Mouse (Mus musculus): ENCODE data around the gene Jazf1. TPM values are rescaled to one million over a fixed set of nuclear protein-coding genes. Genes with fewer than 3 reads are reported as not detected.

The Jazf1 gene
- total RNA-seq, 2 experiments from 2014 or later, result 0.77 to 0.94 TPM

DNA sequence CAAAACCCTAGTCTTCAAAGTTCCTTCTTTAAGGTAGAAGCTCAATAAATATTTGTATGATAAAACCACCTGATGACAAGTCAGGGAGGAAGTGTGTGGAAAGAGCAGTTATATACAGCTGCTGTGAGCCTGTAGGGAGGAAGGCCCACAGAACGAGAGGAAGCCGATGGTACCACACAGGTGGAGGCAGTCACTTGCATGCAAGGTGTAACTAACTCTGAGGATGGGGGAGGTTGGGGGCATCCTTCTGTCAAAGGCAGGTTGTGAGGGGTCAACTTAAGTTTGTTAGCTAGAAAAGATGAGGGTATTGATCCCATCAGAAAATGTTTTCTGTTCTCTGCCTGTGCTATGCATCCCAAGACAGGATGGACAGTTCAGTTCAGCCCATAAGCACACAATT is 200.1 kb downstream of the Jazf1 start:
- no peak for DNase-seq
- intact Hi-C loops (cut with DNase I), result no loop called here

DNA sequence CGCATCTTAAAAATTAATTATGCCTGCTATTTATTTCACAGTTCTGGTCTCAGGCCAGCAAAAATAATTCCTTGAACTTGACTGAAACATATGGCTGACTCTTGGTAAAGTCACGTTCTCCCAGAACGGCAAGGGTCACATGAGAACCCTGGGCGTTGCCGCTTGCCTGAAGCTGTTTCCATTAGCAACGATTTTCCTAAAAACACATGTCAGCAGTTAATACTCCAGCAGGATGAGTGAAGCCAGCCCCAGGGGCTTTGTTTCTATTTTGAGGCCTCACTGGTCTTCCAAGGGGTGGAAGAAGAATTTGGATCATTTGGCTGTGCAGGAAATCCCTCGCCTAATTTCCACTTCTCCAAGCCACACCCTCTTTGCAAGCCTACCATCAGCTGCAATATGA is 206.5 kb downstream of the Jazf1 start:
- intact Hi-C loops (cut with DNase I), result no loop called here
- DNase-seq, result peak; percentile 42 to 60

DNA sequence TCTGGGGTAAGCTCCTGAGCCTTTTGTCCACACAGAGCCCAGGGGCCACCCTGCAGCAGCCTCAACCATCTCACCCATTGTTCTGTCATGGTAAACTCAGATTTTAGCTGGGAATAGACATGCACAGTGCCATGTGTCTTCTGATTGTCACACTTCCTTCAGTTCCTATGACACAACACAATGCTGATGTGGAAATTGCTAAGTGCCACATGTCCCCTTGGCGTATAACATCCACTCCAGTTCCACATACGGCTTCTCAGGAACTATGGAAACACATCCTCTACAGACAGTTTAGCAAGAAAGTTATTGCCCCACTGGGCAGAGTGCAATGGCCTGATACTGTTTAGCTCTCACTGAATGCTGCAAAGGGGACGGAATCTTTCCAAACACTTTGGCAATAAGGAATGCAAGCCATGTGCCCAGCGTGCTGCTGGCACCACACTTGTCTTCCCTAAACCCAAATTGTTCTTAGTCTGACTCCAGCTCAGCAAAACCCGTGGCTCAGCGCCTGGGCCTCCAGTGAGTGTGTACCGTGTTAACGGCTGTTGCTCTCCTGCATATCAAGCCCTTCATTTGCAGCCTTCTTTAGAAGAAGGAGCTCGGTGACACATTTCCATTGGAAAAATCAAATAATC is 207.1 kb downstream of the Jazf1 start:
- intact Hi-C loops (cut with DNase I), result no loop called here
- DNase-seq, result no peak

DNA sequence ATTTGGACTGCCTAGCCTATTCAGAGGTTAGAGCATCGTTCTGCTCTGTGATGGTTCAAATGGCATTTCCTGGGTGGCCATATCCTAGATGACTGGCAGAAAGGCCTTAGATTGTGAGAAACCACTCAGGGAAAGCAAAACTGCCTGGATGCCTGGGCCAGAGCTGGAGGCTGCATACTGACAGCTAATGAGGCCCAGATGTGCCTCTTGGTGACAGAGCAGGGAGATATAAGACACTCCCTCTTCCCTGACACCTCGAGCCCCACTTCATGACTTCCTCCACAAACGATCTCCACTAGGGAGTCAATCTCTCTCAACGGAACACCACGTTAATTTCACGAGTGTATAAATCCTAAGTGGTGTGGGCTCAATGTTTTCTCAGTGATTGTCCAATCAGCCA is 207.7 kb downstream of the Jazf1 start:
- no peak for DNase-seq
- intact Hi-C loops (cut with DNase I), result no loop called here

DNA sequence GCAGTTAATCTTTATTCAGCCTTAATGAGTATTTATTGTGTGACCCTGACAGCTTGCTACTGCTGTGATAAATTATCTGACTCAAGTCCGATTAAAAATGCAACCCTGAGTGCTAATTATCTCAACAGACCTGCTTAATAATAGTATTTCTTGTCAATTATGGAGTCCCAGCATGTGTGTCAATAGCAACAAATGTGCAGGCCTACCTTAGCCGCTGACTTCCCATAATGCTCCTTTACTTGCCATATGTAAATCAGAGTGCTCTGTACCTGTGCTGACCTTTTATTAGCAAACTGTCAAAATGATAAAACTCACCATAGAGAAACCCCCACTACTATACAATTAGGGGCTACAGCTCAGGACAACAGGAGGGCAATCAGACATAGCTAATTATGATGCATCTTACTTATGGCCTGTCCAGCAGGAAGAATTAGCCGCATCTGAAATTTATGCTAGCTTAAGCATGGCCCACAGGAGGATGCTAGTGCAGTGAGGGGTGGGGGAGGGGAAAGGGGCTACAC is 209.5 kb downstream of the Jazf1 start:
- intact Hi-C loops (cut with DNase I), result no loop called here
- DNase-seq, result no peak

DNA sequence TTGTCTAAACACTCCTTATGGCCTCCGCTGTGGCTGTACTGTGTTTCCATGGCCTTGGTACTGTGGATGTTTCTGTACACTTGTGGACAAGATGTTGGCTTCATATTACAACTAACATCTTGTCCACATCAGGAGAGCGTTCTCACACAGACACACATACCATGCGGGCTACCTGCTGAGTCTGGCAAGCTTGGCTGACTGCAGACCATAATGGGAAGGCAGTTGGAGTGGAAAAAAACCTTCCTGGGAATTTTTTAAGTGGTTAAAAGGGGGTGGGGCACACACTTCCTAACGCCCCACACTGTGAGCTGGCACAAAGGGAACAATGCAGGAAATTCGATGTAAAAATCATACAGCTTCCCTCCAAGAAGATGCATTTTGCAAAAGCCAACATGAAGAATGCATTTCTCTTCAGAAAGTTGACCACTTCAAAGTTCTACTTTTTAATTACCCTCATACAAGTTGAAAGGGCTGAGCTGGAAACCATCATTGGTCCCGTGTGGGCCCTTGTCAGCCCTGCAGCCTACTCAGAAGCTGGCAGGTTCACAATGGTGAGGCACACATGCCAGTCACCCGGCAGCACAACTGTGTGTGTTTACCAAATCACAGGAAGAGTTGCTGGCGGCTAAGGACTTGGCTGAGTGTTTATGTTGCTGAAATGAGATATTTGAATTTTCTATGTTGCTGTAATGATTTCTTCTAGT is 215.9 kb downstream of the Jazf1 start:
- no peak for DNase-seq
- intact Hi-C loops (cut with DNase I), result no loop called here

DNA sequence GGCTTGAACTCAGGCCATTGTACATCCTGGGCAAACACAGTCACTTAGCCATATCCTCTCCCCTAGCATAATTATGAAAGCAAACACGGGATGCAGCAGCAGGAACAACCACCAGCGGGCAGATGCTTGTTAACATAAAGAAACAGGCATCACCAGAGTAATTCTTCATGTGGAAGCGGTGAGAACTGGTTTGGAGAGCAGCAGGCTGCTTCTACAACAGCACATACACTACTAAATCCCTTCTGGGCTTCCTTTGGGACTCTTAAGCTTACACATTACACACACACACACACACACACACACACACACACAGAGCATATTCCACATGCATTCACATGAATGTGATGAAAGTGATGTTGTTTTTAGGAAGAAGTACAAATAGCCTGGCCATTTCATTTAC is 216.5 kb downstream of the Jazf1 start:
- no peak for DNase-seq
- intact Hi-C loops (cut with DNase I), result no loop called here

DNA sequence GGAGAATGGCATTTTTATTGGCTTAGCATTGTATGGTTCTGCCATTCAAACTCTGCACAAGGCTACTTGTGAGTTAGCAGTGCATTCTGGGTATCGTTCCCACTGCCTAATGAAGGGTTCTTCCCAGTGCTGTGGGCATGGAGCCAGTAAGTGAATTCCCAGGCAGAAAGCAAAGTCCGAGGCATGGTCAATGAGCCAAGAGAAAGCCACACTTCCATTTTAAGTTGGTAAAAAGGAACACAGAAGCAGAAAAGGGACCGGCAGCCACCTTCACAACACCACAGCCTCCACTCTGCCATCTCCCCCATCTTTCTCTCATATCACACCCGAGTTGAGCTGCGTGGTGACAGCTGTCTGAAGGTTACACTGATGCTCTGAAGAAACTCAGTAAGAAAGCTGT is 217.4 kb downstream of the Jazf1 start:
- intact Hi-C loops (cut with DNase I), result no loop called here
- peak; percentile 50 to 68 for DNase-seq

DNA sequence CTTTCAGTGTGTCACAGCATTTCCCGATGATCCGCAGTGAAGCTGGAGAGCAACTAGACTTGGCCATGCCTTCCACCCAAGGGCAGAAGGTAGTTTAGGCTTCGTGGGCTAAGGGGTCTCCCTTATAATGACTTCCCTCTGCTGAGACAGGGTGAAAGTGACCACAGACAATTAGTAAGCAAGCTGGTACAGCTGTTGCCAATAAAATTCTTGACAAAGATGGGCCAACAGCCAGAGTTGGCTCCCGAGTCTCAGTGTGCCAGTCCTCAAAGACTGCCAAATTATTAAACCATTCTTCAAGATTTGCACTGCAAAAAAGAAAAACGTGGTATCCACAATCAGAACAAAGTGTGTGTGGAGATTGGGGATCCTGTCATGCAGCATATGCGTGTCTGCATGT is 220.2 kb downstream of the Jazf1 start:
- intact Hi-C loops (cut with DNase I), result no loop called here
- DNase-seq, result no peak

DNA sequence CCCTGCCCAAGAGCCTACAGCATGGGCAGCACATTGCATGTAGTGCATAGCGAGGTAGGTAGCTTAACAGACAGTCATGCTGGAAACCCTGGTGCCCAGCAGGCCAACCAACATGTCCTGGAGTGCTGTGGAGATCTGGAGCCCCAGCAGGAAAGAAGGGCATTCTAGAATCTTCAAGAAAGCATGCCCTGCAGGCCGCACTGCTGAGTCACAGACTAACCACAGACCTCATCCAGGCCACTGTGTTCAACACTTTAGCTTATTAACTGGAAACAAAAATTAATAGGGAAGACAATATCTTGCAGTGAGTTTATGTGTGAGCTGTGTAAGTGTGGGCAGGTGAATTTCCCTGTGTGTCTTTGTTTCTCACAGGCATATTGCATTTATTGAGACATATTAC is 222.1 kb downstream of the Jazf1 start:
- no peak for DNase-seq
- intact Hi-C loops (cut with DNase I), result no loop called here

DNA sequence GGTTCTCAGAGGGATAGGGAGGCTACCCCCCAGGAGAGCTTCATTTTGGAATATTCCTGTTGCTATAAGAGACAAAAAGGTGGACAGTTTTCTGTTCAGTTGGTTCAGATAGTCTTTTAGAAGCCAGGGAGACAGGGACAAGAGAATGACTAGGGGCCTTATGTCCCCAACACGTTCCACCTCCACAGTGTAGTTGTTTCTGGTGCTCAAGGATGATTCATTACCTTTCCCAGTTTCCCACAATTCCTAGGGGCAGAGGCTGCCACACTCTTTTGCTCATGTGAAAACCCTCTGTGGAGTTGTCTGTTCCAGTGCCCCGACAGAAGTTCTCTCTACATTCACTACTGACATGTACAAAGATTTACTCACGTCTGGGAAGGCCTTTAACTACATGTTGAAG is 223.7 kb downstream of the Jazf1 start:
- DNase-seq, result no peak
- intact Hi-C loops (cut with DNase I), result no loop called here

DNA sequence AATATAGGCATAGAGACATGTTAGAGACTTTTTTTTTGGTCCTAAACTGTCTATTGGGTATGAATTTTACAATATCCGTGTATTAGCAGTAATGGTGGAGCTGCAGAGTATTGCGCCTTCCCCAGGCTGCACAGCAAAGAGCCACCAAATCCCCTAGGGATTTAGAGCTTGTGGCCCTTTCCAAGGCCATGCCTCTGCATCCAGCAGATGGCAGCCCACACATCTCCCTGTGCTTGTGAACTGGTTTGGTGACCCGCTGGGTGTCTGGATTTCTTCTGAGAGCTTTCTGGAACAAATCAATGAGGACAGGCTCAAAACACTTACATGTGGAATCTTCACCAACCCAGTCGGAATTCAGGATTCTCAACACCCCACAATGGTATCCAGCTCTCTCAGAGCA is 225.4 kb downstream of the Jazf1 start:
- intact Hi-C loops (cut with DNase I), result loop anchor here (2.0 kb wide), 1 partner anchor 78 kb away; no protein-coding TSS in a partner anchor
- DNase-seq, result no peak

DNA sequence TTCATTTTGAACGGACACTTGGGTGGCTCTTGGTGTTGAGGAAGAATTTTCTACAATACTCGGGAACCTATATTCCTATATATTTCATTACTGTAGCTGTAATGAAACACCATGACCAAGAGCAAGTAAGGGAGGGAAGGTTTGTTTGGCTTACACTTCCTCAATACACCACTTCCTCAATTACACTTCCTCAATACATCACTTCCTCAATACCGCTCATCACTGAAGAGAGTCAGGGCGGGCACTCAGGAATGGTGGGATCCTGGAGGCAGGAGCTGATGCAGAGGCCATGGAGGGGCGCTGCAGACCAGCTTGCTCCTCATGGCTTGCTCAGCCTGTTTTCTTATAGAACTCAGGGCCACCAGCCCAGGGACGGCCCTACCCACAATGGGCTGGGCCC is 225.8 kb downstream of the Jazf1 start:
- intact Hi-C loops (cut with DNase I), result loop anchor here (2.0 kb wide), 1 partner anchor 78 kb away; no protein-coding TSS in a partner anchor
- no peak for DNase-seq

DNA sequence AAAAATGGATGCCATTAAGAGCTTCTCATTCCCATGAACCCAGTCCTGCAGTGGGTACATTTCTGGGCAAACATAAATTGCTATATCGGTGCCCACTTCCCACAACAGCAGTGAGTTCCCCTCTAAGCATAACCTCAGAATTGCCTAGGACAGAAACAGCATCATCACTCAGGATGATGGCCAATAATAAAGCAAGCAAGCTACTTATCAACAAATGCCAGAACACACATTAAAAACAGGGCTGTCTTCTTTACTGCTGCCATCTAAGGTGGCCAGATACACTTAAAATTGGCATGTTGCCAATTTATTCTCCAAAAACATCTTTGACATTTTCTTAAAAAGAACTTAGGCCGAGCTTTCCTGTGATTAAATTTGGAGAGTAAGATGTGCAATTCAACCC is 226.8 kb downstream of the Jazf1 start:
- intact Hi-C loops (cut with DNase I), result loop anchor here (2.0 kb wide), 1 partner anchor 79 kb away; no protein-coding TSS in a partner anchor
- no peak for DNase-seq

DNA sequence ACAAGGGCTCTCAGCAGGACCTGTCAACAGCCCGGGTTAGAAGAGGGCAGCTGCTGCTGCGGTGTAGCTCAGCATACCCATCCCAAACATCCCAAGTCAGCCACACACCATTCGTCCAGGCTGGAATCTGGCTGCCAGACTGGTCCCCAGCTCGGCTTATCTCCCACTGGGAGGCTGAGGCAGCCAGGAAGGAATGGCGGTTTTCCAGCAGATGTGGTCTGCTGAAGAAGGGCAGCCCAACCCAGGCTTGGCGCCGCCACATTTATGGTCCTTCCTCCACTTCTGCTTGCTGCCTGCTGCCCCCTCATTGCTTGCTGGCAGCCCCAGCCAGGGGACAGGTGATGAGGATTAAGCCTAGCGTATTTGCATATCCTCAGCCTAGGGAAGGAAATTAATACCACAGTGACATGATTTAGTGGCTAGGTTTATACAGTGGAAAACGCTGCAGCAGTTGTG is 227.8 kb downstream of the Jazf1 start:
- intact Hi-C loops (cut with DNase I), result no loop called here
- DNase-seq, result peak in 1 of 2 experiments; percentile 32

DNA sequence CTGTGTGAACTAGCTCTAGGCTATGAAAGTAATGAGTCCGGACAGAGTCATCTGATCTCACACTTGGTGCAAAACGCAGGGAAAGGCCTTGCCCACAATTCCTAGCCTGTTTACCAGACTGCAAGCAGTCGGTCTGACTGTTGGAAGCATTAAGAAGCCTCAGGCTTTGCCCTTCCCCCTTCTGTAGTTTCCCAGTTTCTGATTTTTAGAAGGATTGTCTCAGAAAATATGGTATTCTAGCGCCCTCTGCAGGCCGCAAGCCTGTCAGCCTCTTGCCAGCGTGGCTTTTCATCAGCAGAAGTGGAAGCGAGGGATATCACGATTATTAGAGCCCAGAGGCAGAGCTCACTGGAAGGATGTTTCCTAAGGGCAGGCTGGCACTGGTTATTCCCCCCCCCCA is 229.7 kb downstream of the Jazf1 start:
- peak; percentile 81 to 82 for DNase-seq
- intact Hi-C loops (cut with DNase I), result loop anchor here (5.0 kb wide), 2 partner anchors 176 to 581 kb away; no protein-coding TSS in a partner anchor

DNA sequence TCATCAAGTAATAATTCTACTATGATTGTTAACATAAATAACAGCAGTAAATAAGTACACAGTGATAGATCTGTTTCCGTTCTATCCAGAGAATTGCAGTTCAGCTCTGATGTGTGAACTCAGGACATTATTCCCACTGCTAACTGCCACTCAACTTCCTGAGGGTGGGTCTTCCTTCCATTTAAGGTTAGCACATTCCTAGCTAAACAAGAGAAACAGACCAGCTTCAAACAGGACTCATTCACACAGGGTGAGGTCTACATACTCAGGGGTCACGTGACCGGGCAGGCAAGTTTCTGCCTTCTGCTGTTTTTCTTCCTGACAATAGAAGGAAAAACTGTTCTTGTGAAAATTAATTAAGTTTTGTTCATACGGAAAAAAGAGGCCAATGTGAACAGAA is 230.6 kb downstream of the Jazf1 start:
- DNase-seq, result no peak
- intact Hi-C loops (cut with DNase I), result loop anchor here (5.0 kb wide), 2 partner anchors 175 to 580 kb away; no protein-coding TSS in a partner anchor

DNA sequence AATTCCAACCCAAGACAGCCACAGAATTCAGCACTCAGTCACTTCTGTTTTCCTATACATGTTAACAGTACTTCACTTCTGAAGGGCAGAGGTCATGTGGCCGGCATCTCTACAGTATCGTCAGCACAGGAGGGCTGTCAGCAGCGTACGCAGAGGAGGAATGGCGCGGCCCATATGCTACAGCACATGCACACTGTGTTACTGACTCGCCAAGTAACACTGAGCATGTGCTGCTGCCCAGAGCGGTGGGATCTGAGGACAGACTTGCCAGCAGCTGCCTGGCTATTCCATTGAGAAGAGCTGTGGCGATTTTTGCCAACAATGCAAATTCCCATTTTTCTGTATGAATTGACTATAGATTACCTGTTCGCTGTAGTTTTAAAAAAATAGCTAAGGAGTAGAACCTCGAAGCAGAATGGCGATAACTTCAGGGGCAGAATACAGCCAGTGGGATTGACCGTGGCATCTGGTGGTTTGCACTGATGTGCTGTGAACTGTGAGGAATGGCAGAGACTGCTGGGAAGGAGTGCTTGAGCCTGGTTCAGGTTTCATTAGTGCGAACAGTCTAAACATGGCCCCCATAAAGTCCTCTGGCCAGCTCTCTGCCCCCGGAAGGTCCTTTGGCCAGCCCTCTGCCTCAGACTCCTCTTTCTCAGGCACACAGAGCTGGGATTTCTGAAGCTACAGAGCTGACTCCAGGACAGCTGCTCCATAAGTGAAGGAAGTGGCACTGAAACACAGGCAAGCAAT is 232.1 kb downstream of the Jazf1 start:
- DNase-seq, result no peak
- intact Hi-C loops (cut with DNase I), result loop anchor here (5.0 kb wide), 2 partner anchors 174 to 579 kb away; no protein-coding TSS in a partner anchor

DNA sequence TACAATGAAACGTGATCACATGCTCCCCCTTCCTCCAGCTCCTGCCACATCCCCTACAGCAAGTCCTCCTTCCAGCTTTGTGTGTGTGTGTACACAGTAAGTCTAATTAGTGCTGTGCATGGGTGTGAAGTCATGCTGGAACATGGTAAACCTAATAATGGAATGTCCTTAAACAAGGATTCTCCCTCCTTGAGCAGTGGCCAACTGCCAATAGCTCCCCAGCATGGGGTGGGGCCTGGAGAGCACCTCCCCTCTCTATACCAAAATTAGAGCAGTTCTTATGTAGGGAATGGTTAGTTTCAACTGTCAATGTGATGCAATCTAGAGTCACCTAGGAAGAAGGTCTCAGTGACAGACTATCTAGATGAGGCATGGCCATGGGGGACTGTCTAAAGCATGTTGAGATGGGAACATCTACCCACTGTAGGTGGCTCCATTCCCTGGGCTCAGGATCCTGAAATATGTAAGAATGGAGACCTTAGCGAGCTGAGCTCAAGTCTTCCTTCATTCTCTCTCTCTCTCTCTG is 240.6 kb downstream of the Jazf1 start:
- no peak for DNase-seq
- intact Hi-C loops (cut with DNase I), result no loop called here

DNA sequence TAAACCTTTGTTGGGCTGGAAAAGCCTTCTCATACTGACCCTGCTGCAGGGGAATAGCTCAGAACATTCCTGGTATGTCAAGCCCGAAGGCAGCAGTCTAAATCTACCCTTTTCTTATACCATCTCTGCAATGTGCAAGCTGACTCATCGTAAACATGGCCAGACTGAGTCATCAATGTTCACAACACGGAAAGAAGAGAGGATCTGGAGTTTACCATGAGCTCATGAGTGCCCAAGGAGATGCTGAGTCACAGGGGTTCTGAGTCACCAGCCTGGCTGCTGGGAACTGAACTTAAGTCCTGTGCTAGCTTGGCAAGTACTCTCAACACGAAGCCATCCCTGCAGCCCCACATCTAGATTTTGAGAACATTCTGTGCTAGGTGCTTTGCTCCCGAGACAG is 242.9 kb downstream of the Jazf1 start:
- no peak for DNase-seq
- intact Hi-C loops (cut with DNase I), result no loop called here

DNA sequence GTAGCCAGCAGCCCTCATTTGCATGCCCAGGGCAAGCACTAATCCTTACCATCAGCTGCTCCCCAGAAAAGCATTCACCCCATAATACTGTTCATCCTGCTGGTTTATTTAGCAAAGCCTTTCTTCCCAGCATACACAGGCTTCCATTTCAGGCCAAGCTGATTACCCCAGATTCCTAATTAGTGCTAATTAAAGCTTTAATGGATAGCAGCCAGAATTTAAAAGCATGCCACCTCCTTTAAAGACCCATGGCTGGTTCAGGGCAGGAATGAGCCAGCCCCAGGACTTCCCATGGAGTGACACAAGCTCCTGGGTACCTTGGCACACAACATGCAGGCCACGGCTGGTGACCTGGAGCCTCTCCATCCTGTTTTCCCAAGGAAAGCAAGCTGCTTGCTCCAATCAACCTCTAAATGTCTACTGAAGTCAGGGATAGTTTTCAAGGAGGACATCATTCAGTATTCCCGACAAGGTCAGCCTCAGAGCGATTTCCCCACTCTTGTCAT is 243.4 kb downstream of the Jazf1 start:
- intact Hi-C loops (cut with DNase I), result no loop called here

More for the DNA sequence above, 243.4 kb downstream of the Jazf1 start:
- no peak for DNase-seq

Measured in gastrocnemius, postnatal 36 days (tissue).